ENCODE assay signal across 27 mouse cellular contexts in genomic region chr1:126051491-126051890, GRCm38 (mm10).
DNase-seq lines count a peak whose midpoint lies in the region; ATAC-seq lines count a peak whose summit lies in the region.
"Had no signal": no experiment of that assay in that cellular context is flagged by ENCODE, and none has a peak within 500 bp of the region (broad histone marks: within the 10 kb centered on the region; RNA-seq: fewer than 3 reads in every experiment).

No protein-coding gene starts in this region.

- no peaks in the 10 kb centered on the region for H3K36me3 ChIP-seq in kidney, embryonic 16.5 days (ENCODE audit: insufficient read depth, low read length)
- H3K36me3 ChIP-seq: embryonic facial prominence, embryonic 15.5 days; forebrain, embryonic 15.5 days; heart, embryonic 15.5 days; hindbrain, embryonic 13.5 days; neural tube, embryonic 15.5 days had no signal

- H3K27ac ChIP-seq in kidney, embryonic 16.5 days (ENCODE audit: low read length): no peak overlapping the region
- H3K27ac ChIP-seq: embryonic facial prominence, embryonic 15.5 days; forebrain, embryonic 15.5 days; heart, embryonic 15.5 days; hindbrain, embryonic 13.5 days; neural tube, embryonic 15.5 days had no signal

- H3K9me3 ChIP-seq in kidney, embryonic 16.5 days (ENCODE audit: low read length): no peaks in the 10 kb centered on the region
- H3K9me3 ChIP-seq: embryonic facial prominence, embryonic 15.5 days; forebrain, embryonic 15.5 days; heart, embryonic 15.5 days; hindbrain, embryonic 13.5 days; neural tube, embryonic 15.5 days had no signal

- 0 out of 2 replicates have a peak, but pooled peaks have one; percentile 27 for ATAC-seq in kidney, embryonic 16.5 days (ENCODE audit: low FRiP score, low TSS enrichment)
- ATAC-seq: CD4-positive, CD25-positive, alpha-beta regulatory T cell, adult 4 months; forebrain, embryonic 15.5 days; inflammation-experienced regulatory T-cells, adult 6 months; liver, postnatal 0 days had no signal

- no peaks in the 10 kb centered on the region for H3K27me3 ChIP-seq in kidney, embryonic 16.5 days (ENCODE audit: insufficient read depth, low read length)
- H3K27me3 ChIP-seq: embryonic facial prominence, embryonic 15.5 days; forebrain, embryonic 15.5 days; heart, embryonic 15.5 days; hindbrain, embryonic 13.5 days; neural tube, embryonic 15.5 days had no signal

- no peak overlapping the region for H3K4me3 ChIP-seq in kidney, embryonic 16.5 days (ENCODE audit: low read length)
- H3K4me3 ChIP-seq: embryonic facial prominence, embryonic 15.5 days; forebrain, embryonic 15.5 days; heart, embryonic 15.5 days; hindbrain, embryonic 13.5 days; neural tube, embryonic 15.5 days had no signal

- DNase-seq in gastrocnemius, adult 18-20 months (ENCODE audit: low spot score): peak; percentile 18
- no peak for DNase-seq in gastrocnemius, postnatal 10 days
- DNase-seq in kidney, postnatal 36 days: no peak
- peak; percentile 67 for DNase-seq in ZHBTc4 (ENCODE audit: low read depth, low spot score)
- peak; percentile 20 for DNase-seq in mesoderm, embryonic 11.5 days (ENCODE audit: low read depth, low spot score)
- no peak for DNase-seq in lung, adult 18-20 months
- DNase-seq in kidney, adult 9 months: no peak
- DNase-seq: adrenal gland, postnatal 14 days; cerebellum, adult 2 months; cerebellum, postnatal 36 days; embryo, embryonic 11 days; kidney, adult 18-20 months; kidney, postnatal 10 days; liver, postnatal 0 days; lung, postnatal 10 days; right cerebral cortex, postnatal 14 days; spleen, adult 18-20 months had no signal

- no peaks in the 10 kb centered on the region for H3K4me1 ChIP-seq in kidney, embryonic 16.5 days (ENCODE audit: insufficient read depth, low read length)
- H3K4me1 ChIP-seq: embryonic facial prominence, embryonic 15.5 days; forebrain, embryonic 15.5 days; heart, embryonic 15.5 days had no signal

- H3K9ac ChIP-seq in kidney, embryonic 16.5 days (replicated peaks; ENCODE audit: low read length): no peak overlapping the region
- H3K9ac ChIP-seq: embryonic facial prominence, embryonic 15.5 days; forebrain, embryonic 15.5 days; heart, embryonic 15.5 days; hindbrain, embryonic 13.5 days; liver, postnatal 0 days; neural tube, embryonic 15.5 days had no signal

- whole genome bisulfite sequencing in kidney, embryonic 16.5 days: 75% methylated on average over 3 of the region's 3 CpGs

- no peak overlapping the region for H3K4me2 ChIP-seq in kidney, embryonic 16.5 days (replicated peaks; ENCODE audit: low read depth, low read length)
- H3K4me2 ChIP-seq: embryonic facial prominence, embryonic 15.5 days; forebrain, embryonic 15.5 days; heart, embryonic 15.5 days; hindbrain, embryonic 13.5 days; liver, embryonic 11.5 days; midbrain, embryonic 11.5 days; neural tube, embryonic 15.5 days had no signal

Comparison
In these comparisons a context has a peak if more than half of its experiments do, and no peak if none do; other contexts are left out.
1. DNase-seq: peak in gastrocnemius, adult 18-20 months (single experiment), ZHBTc4 (single experiment) and mesoderm, embryonic 11.5 days (single experiment); none in gastrocnemius, postnatal 10 days (single experiment), kidney, postnatal 36 days (0 of 2), lung, adult 18-20 months (0 of 2) and kidney, adult 9 months (single experiment).